Mouse (Mus musculus): Measurements from ENCODE around the gene Irs2. TPM values are rescaled to one million over a fixed set of nuclear protein-coding genes. Genes with fewer than 3 reads are reported as not detected.

Irs2 gene
- polyA plus RNA-seq, 1 experiment: 2.3 TPM

GRCm38 (mm10) chr8:11005460-11006275 lies 2.6 kb downstream of the Irs2 start:
- Histone ChIP-seq H3K4me3 (ENCODE audit: insufficient read depth, poor library complexity, severe bottlenecking) (no peak overlapping the region), H3K79me3 (ENCODE audit: low read depth) (peaks cover 7% of the 10 kb centered on the region), H3K27me3 (ENCODE audit: control insufficient read depth, insufficient read depth, insufficient read length) (no peaks in the 10 kb centered on the region), H3K79me2 (ENCODE audit: control insufficient read depth, insufficient read depth) (peaks cover 26% of the 10 kb centered on the region), H3K36me3 (ENCODE audit: control insufficient read depth, insufficient read depth) (no peaks in the 10 kb centered on the region), H3ac (ENCODE audit: control insufficient read depth, insufficient read length, low read depth) (no peak overlapping the region)
- TF ChIP-seq USF1 (IDR thresholded peaks at IDR 0.05; ENCODE audit: low read depth) (no peak), FOSL1 (IDR thresholded peaks at IDR 0.05; ENCODE audit: insufficient read depth, low read length, poor library complexity, severe bottlenecking) (no peak), CEBPB (IDR thresholded peaks at IDR 0.05; ENCODE audit: low read depth) (no peak), CTCF (IDR thresholded peaks at IDR 0.05; ENCODE audit: control insufficient read depth, insufficient read depth, insufficient read length) (no peak)

DNA sequence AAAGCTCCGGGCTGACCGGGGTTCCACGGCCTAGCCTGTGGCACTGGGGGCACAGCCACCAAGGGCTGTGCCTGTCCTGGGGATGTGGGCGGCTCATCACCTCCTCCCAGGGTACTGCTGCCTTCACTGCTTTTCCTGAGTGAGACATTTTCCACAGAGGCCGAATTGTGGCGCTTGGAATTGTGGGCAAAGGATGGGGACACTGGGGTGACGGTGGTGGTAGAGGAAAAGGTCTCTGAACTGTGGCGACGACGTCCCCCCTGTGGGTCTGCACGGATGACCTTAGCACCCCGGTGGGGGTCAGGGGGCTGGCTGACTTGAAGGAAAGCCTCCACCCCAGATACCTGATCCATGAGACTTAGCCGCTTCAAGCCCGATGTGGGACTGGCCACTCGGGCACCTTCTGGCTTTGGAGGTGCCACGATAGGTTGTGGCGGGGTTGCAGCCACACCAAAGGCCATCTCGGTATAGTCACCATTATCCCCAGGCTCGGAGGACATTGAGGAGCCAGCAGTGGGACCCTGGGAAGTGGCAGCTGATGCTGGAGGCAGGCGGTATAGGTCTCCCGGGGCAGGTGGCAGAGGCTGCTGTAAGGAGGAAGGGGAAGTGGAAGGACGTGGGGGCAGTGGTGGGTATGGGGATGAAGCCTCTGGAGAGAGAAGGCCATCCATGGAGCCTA lies 3.3 kb downstream of the Irs2 start:
- no peak overlapping the region for H3ac ChIP-seq (ENCODE audit: control insufficient read depth, insufficient read length, low read depth)
- TF ChIP-seq CTCF (IDR thresholded peaks at IDR 0.05; ENCODE audit: control insufficient read depth, insufficient read depth, insufficient read length): no peak
- no peak for TF ChIP-seq CEBPB (IDR thresholded peaks at IDR 0.05; ENCODE audit: low read depth)
- TF ChIP-seq USF1 (IDR thresholded peaks at IDR 0.05; ENCODE audit: low read depth): no peak
- no peak for TF ChIP-seq MYOG (IDR thresholded peaks at IDR 0.05; ENCODE audit: control insufficient read depth, extremely low read depth, insufficient read length)
- H3K79me3 ChIP-seq (ENCODE audit: low read depth): peaks cover 7% of the 10 kb centered on the region
- H3K79me2 ChIP-seq (ENCODE audit: control insufficient read depth, insufficient read depth): peaks cover 31% of the 10 kb centered on the region
- no peaks in the 10 kb centered on the region for H3K27me3 ChIP-seq (ENCODE audit: control insufficient read depth, insufficient read depth, insufficient read length)
- H3K4me3 ChIP-seq (ENCODE audit: insufficient read depth, poor library complexity, severe bottlenecking): no peak overlapping the region
- H3K36me3 ChIP-seq (ENCODE audit: control insufficient read depth, insufficient read depth): no peaks in the 10 kb centered on the region

DNA sequence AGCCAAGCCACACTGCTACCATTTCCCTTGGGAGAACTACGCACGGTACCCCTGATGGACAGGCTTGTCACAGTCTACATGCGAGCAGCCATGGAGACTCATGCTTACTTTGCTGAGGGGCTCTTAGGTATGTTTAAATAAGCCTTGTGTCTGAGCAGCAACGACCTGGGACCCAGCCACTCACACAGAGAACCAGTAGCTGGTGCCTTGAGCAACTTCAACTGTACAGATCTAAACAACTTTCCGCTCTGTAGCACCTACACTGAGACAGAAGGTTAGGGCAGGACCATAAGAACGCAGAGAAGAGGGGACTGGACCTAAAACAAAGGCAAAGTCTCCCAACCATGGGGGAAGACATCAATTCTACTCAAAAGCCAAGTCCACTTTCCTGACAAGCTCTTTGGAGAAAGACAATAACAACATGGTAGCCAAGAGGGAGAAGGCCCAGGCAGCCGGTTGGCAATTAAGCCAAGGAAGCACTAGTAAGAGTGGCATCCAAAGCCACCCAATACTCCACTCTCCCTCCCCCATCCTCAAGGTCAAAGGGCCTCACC lies 4.3 kb downstream of the Irs2 start:
- no peaks in the 10 kb centered on the region for H3K27me3 ChIP-seq (ENCODE audit: control insufficient read depth, insufficient read depth, insufficient read length)
- no peaks in the 10 kb centered on the region for H3K36me3 ChIP-seq (ENCODE audit: control insufficient read depth, insufficient read depth)
- peaks cover 7% of the 10 kb centered on the region for H3K79me3 ChIP-seq (ENCODE audit: low read depth)
- no peak overlapping the region for H3K4me3 ChIP-seq (ENCODE audit: insufficient read depth, poor library complexity, severe bottlenecking)
- H3ac ChIP-seq (ENCODE audit: control insufficient read depth, insufficient read length, low read depth): no peak overlapping the region
- TF ChIP-seq MYOD1 (IDR thresholded peaks at IDR 0.05; ENCODE audit: control insufficient read depth, insufficient read length, low read depth) (no peak), CTCF (IDR thresholded peaks at IDR 0.05; ENCODE audit: control insufficient read depth, insufficient read depth, insufficient read length) (no peak), MYOG (IDR thresholded peaks at IDR 0.05; ENCODE audit: control insufficient read depth, extremely low read depth, insufficient read length) (no peak), MAX (IDR thresholded peaks at IDR 0.05) (no peak), CEBPB (IDR thresholded peaks at IDR 0.05; ENCODE audit: low read depth) (no peak), USF1 (IDR thresholded peaks at IDR 0.05; ENCODE audit: low read depth) (no peak), FOSL1 (IDR thresholded peaks at IDR 0.05; ENCODE audit: insufficient read depth, low read length, poor library complexity, severe bottlenecking) (no peak)
- peaks cover 36% of the 10 kb centered on the region for H3K79me2 ChIP-seq (ENCODE audit: control insufficient read depth, insufficient read depth)

DNA sequence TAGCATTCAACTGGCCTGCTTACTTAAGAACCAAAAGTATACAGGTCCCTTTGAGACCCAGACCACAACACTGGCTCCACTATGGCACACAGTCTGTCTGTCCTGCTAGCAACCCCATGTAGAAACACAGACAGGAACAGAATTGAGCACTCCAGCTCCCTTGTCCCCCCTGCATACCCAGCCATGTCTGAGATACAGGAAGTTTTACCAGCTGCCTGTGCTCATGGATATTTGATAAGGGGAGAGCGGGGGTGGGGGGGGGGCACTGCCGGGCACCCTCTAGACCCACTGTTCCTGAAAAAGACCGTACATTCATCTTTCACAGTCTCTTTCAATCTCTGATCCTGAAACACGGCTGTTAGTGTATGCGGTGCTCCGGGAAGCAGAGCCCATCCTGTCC lies 5.0 kb downstream of the Irs2 start:
- Histone ChIP-seq H3K4me3 (ENCODE audit: insufficient read depth, poor library complexity, severe bottlenecking) (no peak overlapping the region), H3K36me3 (ENCODE audit: control insufficient read depth, insufficient read depth) (no peaks in the 10 kb centered on the region), H3K27me3 (ENCODE audit: control insufficient read depth, insufficient read depth, insufficient read length) (no peaks in the 10 kb centered on the region), H3ac (ENCODE audit: control insufficient read depth, insufficient read length, low read depth) (no peak overlapping the region), H3K79me3 (ENCODE audit: low read depth) (peaks cover 7% of the 10 kb centered on the region), H3K79me2 (ENCODE audit: control insufficient read depth, insufficient read depth) (peaks cover 36% of the 10 kb centered on the region)
- TF ChIP-seq FOSL1 (IDR thresholded peaks at IDR 0.05; ENCODE audit: insufficient read depth, low read length, poor library complexity, severe bottlenecking) (no peak), CTCF (IDR thresholded peaks at IDR 0.05; ENCODE audit: control insufficient read depth, insufficient read depth, insufficient read length) (no peak), MYOG (IDR thresholded peaks at IDR 0.05; ENCODE audit: control insufficient read depth, extremely low read depth, insufficient read length) (no peak), CEBPB (IDR thresholded peaks at IDR 0.05; ENCODE audit: low read depth) (no peak), USF1 (IDR thresholded peaks at IDR 0.05; ENCODE audit: low read depth) (no peak), MYOD1 (IDR thresholded peaks at IDR 0.05; ENCODE audit: control insufficient read depth, insufficient read length, low read depth) (no peak), MAX (IDR thresholded peaks at IDR 0.05) (no peak)

DNA sequence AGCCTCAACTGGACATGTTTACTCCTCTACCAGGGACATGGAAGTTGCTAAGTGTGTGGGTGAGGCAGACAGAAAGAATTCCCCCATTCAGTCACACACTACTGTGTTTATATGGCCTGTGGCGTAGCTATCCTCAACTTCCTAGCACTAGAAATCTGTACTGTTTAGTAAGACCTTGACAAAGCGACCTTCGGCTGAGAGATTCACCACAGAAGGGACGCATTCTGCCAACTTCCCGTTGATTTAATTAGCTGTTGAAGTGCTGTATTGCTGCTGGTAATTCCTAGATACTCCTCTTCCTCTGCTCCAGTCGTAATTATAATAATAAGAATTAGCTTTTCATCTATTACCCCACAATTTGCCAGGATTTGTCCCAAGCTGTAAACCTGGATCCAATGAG lies 5.4 kb downstream of the Irs2 start:
- TF ChIP-seq CEBPB (IDR thresholded peaks at IDR 0.05; ENCODE audit: low read depth) (no peak), MAX (IDR thresholded peaks at IDR 0.05) (no peak), CTCF (IDR thresholded peaks at IDR 0.05; ENCODE audit: control insufficient read depth, insufficient read depth, insufficient read length) (no peak), USF1 (IDR thresholded peaks at IDR 0.05; ENCODE audit: low read depth) (no peak), MYOG (IDR thresholded peaks at IDR 0.05; ENCODE audit: control insufficient read depth, extremely low read depth, insufficient read length) (no peak), MYOD1 (IDR thresholded peaks at IDR 0.05; ENCODE audit: control insufficient read depth, insufficient read length, low read depth) (no peak), FOSL1 (IDR thresholded peaks at IDR 0.05; ENCODE audit: insufficient read depth, low read length, poor library complexity, severe bottlenecking) (no peak)
- Histone ChIP-seq H3K79me2 (ENCODE audit: control insufficient read depth, insufficient read depth) (peaks cover 34% of the 10 kb centered on the region), H3K4me3 (ENCODE audit: insufficient read depth, poor library complexity, severe bottlenecking) (no peak overlapping the region), H3ac (ENCODE audit: control insufficient read depth, insufficient read length, low read depth) (no peak overlapping the region), H3K79me3 (ENCODE audit: low read depth) (peaks cover 7% of the 10 kb centered on the region), H3K27me3 (ENCODE audit: control insufficient read depth, insufficient read depth, insufficient read length) (no peaks in the 10 kb centered on the region), H3K36me3 (ENCODE audit: control insufficient read depth, insufficient read depth) (no peaks in the 10 kb centered on the region)
